Mouse (Mus musculus): ENCODE results near the gene Sv2a.
"Not testable (repeated sequence)": the region's sequence is repeated elsewhere in the genome, so short reads cannot be mapped to it uniquely, and the experiment has no call there.

Sv2a gene

DNA sequence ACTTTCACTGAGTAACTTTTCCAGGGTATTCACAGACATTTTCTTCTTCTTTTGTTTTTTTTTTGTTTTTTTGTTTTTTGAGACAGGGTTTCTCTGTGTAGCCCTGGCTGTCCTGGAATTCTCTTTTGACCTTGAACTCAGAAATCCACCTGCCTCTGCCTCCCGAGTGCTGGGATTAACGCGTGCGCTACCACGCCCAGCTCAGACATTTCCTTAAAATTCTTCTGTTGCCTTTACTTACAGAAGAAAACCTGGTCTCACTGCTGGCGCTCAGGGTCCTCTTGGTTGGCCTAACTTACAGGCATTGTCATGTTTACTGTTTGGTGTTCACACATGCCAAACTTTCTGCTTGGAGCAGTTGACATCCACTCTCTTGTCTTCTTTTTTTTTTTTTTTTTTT is 5.7 kb upstream of the Sv2a start:
- DNase-seq = no peak

DNA sequence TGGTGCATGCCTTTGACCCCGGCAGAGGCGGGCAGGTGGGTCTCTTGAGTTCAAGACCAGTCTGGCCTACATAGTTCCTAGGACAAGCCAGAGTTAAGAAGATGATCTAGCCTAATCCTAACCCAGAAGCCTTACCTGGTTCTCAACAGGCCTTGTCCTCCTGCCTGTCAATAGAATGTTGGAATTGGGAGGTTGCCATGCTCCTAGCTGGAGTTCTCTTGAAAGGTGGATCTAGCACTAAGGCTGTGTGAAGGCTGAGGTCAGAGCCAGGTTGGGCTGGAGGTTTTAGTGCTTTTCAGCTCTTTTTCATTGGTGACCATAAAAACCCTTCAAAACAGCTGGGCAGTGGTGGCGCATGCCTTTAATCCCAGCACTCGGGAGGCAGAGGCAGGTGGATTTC is 2.5 kb upstream of the Sv2a start:
- no peak for DNase-seq

DNA sequence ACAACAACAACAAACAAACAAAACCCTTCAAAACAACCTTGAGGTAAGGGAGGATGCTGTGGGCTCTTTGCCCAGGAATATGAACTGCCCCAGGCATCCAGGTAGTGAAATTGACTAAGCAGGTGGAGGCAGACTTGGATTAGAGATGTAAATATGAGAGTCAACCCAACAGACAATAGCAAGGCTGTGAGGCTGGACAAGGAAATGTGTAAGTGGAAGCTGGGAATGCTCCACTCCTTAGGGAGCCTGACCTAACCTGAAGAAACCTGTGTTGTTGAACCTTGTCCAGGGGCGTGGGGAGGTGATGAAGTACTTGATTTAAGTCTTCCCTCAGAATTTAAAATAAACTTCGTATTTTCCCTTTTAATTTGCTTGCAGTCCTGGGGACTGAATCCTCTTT is 2.0 kb upstream of the Sv2a start:
- DNase-seq = no peak

DNA sequence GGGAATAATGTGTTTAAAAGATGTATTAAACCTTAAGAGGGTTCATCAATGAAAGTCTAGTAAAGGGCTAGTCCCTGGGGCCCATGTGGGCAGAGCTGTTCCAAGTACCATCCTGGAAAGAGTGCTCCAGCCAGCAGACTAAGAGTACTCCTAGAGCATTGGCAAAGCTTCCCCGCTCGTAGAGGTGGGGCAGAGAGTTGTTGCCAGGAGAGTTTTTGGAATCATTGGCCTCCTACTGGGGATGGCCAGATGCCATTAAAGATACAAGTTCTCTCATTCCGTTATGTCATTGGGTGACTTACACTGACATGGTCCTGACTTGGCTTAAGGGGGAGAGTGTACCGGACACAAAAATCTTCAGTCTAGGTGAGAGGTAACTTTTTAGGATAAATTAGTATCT is 1.4 kb upstream of the Sv2a start:
- DNase-seq = no peak

DNA sequence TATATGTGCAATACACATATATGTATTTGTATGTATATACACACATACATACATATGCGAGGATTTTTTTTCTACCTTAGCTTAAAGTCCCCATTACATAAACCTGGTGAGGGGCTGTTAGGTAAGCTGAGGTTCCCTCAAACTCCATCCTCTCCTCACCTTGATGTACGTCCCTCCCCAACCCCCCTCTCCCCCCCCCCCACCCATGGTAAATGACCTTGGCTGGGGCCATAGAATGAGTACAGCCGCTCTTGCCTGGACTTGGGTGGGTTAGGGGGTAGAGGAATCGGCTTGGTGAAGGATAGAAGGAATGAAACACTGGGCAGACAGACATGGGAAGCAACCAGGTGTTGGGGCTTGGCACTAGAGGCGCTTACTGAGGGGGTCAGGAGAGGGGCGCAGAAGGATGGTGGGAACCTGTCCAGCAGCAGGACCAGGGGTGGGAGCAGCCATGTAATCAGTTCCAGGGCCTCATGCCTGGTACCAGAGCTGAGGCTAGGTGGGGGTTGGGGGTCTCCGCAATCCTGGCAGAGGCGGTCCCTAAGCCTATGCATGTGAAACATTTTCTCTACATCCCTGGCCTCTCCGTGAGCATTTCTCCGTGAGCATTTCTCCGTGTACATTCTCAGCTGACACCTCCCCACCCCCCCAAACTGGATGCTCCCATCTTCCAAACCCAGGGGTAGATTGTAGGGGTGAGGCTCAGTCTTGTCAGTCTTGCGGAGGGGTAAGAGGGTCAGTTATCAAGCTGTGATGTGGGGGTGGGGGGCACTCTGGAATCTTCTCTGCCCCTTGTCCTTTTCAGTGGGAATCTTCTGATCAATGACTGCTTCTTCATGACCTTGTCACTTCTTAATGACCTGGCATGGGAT is 795 bp downstream of the Sv2a start:
- peak; percentile 49 for DNase-seq

DNA sequence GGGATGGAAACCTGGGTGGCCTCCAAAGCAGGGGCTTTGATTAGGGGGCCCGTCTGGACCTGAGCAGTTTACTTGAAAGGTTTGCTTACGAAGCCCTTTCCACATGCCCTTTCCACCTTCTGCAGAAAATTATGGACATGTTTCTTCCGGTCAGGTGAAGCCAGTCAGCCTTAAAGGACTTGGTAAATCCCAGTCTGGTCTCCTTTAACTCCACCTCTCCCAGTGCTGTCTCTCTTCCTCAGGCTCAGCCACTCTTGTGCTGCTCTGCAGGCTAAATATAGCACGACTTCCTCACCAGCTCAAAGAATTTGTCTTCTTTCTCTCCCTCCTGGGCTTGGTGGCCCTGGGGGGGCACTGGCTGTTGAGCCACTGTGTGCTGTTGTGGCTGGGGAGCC is 1.4 kb downstream of the Sv2a start:
- peak; percentile 61 for DNase-seq

DNA sequence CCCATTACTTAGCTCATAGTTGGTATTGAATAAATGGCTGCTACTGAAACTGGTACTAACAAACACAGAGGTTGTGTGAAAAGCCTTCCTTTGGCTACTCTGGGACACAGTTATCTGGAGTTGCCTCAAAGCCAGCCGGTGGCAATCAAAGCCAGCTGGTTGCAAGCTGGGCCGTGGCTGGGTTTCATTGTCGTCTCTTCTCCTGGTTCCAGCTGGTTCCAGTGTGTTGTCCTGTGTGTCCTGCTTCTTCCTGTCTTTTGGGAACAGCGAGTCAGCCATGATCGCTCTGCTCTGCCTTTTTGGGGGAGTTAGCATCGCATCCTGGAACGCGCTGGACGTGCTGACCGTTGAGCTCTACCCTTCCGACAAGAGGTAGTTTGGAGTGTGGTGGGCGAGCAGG is 12.0 kb downstream of the Sv2a start:
- no peak for DNase-seq

DNA sequence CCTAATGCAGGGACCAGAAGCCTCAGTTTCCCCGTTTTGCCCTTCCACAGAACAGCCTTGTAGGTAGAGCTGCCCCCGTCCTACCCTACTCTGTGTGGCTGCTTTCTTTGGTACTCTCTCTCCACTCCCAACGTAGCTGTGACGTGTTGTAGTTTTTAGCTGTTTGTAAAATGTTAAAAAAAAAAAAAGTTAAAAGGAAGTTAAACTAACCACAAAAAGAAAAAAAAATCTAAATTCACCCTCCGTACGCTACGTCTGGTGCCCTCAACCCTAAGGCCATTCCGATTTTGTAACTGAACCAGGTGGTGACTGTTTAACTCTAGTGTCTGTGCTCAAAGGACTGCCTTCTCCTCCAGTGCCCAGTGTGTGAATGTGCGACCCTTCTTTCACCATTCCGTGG is 14.0 kb downstream of the Sv2a start:
- DNase-seq = no peak

DNA sequence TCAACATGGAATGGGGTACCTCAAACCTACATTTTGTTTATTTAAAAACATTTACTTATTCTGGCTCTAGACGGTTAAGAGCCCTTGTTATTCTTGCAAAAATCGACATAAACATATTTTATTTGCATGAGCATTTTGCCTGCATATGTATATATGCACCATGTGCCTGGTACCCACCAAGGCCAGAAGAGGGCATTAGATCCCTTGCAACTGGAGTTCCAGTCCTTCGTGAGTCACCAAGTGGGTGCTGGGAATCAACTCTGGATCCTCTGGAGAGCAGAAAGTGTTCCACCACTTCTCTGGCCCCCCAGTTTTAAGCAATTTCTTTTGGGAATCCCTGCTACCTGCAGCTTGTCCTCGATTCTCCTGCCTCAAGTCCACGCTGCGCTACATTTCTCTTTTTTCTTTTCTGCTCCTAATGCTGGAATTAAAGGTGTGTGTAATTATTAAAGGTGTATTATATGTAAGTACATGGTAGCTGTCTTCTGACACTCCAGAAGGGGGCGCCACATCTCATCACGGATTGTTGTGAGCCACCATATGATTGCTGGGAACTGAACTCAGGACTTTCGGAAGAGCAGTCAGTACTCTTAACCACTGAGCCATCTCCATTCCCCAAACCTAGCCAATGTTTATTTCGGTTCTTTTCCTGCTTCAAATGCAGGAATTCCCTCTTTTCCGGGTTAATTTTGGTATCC is 14.8 kb downstream of the Sv2a start:
- DNase-seq = no peak

DNA sequence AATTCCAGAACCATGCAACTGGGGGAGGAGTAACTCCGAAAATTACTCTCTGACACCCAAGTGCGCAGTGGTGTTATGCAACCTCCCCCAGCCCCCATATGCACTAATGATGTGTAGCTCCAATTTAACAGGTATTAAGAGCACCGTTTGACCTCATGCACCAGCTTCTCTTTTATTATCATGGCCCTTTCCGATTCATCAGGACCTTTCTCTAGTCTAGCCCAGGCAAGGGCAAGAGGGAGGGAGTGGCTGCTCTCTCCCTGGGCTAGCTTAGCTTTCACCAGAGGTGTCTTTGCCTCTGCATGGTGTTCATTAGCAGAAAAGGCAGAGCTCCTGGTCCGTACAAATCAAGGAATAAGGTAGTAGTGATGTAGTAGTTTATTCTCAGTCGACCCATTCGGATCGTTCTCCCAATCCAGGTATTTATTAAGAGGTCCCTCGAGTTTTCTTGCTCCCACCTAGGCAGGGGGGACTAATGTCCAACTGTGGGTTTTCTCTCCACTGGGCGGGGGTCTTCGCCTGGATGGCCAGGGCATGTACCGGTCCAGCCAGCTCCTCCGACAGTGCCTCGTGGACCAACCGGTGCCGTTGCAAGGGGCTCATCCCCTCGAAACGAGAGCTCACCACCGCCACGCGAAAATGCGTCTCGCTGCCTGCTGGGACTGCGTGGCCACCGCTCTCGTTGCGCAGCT is 15.6 kb downstream of the Sv2a start:
- DNase-seq = no peak

DNA sequence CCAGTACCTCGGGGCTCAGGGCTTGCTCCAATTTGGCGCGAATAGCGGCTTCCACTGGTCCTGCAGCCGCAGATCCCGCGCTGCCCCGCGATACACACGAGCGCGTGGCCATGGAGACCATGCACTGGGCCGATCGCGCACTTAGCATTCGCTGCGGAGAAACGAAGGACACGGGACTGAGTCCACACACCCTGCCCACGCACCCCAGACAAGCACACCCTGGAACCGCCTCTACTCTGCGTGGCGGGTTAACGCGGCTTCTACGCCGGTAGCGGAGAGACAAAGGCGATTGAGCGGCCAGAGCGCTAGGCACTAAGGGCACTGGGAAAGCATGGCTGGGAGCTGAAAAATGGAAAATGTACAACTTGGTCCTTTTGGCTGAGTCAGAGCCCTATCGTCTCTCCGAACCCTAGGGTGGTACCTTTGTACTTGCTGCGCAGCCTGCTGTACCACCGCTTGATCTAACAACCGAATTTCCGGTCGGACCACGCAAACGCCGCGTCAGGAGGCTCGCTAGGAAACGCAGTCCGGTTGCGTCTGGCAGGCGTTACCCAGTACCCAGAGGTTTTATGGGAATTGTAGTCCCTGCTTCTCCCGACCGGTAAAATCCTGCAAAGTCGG is 16.3 kb downstream of the Sv2a start:
- peak; percentile 95 for DNase-seq

DNA sequence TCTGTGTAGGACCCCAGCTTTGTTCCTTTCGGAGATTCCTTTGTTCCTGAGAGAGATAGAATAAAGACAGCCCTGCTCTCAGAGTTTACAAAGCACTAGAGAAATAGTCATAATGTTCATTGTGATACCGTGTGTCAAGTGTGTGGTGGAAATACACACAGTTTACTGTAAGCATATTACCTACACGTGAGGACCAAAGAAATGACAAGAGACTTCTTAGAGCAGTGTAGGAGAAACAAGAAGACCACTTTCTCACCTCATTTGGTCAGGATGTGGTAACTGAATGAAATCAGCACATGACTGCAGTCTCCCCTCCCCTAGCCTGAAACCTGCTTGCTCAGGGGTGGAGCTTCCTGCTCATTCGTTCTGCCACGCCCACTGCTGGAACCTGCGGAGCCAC is 17.2 kb downstream of the Sv2a start:
- no peak for DNase-seq

DNA sequence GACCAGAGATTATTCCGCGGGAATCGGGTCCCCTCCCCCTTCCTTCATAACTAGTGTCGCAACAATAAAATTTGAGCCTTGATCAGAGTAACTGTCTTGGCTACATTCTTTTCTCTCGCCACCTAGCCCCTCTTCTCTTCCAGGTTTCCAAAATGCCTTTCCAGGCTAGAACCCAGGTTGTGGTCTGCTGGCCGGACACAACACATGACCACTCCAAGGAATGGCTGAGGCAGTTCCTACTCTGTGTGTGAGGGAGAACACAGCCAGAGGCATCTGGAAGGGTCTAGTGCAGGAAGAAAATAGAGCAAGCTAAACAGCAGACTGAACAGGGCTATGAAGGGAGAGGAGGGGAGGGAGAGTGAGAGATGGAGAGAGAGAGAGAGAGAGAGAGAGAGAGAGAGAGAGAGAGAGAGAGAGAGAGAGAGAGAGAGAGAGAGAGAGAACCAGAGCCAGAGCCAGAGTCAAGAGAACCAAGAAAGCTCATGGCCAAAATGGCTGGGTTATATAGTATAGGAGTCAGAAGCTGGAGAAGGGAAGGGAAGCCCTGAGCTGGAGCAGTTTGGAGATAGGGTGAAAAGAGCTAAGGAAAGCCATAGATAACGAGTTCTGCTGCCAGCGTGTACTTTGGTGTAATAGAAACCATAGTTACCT is 17.8 kb downstream of the Sv2a start:
- not testable (repeated sequence) for DNase-seq

DNA sequence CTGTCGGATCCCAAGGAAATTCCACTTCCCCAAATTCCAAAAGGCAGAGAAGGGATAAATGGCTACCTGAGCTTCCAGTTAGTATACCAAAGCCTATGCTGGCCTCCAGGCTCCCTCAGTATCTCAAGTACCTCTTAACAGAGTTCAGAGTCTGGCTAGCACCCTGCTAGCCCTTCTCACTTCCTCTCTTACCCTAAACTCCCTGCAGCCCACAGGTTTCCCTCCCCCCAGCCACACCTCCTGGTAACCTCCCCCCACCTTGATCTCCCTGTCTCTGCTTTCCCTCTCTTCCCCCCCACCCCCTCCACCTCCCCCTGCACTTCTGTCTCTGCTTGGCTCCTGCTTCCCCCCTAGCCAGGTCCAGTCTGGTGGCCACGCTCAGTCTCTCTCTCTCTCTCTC is 18.8 kb downstream of the Sv2a start:
- no peak for DNase-seq

DNA sequence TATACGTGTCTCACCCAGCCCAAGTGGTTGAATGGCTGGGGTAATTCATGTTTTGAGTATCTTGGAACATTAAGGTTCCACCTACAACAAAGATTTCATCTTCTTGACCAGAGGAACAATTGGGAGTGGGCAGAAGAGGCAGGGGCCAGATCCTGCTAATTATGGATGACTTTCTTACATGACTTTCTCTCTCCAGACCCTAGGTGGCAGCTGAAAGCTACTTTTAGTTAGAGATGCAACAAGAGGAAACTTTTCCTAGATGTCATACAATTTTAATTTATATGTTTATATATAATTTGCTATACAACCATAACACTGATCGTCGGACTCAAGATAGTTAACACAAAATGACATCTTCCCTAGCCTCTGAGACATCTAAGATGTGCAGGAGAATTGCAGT is 26.9 kb downstream of the Sv2a start:
- no peak for DNase-seq

DNA sequence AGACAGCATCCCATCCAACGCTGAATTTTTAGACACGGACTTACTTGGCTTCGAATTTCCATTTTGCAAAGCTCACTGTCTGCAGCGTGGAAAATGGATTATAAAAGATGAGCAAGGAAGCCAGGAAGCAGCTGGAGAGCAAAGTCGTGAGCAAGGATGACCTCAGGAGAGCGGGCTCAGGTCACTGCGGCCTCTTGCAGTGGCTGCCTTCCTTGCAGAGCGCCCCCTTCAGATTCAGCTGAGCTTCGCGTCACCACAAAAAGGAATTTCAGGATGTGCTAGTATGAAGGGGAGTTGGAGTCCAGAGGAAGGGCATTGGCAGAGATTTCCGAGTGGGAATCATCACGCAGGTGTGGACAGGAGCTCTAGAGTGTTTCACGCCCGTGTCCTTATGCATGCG is 28.3 kb downstream of the Sv2a start:
- no peak for DNase-seq

DNA sequence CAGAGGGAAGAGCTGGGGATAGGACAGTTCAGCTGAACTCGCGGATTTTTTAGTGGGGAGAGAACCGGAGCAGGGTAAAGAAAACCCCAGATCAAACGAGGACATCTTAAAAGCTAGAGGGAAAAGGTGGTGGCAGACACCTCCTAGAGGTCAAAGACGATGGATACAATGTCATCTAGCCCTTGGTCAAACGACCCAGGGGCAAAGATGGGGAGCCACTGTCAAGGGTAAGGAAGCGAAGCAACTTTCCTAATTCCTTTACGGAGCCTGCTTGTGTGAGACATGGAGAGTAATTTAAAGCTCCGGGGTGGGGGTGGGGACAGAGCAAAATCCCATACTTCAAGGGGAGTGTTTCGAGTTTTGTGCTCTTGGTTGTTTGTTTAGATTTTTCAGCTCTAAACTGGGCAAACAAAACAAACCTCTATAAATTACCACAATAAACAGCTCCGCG is 38.3 kb downstream of the Sv2a start:
- DNase-seq = no peak

DNA sequence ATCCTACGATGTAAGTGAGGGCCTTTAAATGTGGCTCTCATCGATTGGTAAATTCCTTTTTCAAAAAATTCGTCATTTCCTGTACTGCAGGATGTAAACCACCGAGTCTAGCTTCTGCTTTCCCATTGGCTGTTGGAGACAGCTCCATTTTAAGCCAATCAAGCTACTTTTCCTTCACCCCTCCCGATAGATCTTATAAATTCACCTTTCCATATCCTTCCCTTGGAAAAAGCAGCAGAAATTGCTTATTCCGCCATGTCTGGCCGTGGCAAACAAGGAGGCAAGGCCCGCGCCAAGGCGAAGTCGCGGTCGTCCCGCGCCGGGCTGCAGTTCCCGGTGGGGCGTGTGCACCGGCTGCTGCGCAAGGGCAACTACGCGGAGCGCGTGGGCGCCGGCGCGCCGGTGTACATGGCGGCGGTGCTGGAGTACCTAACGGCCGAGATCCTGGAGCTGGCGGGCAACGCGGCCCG is 38.7 kb downstream of the Sv2a start, which contains the start of the genes Bola1 and Hist2h2ab:
TSS of gene Bola1 (minus strand) at position 49 of the 470 bp plus-strand sequence.
TSS of gene Hist2h2ab (plus strand) at position 205 of the 470 bp plus-strand sequence.
- peak; percentile 82 for DNase-seq

DNA sequence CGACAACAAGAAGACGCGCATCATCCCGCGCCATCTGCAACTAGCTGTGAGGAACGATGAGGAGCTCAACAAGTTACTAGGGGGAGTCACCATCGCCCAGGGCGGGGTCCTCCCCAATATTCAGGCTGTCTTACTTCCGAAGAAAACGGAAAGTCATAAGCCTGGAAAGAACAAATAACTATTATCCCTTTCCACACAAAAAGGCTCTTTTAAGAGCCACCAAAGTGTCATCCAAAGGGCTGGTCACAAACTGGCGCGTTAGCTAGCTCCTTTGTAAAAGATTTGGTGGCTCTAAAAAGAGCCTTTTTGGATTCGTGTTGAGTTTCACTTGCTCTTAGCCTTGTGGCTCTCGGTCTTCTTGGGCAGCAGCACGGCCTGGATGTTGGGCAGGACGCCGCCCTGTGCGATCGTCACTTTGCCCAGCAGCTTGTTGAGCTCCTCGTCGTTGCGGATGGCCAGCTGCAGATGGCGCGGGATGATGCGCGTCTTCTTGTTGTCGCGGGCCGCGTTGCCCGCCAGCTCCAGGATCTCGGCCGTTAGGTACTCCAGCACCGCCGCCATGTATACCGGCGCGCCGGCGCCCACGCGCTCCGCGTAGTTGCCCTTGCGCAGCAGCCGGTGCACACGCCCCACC is 39.3 kb downstream of the Sv2a start:
- not testable (repeated sequence) for DNase-seq

DNA sequence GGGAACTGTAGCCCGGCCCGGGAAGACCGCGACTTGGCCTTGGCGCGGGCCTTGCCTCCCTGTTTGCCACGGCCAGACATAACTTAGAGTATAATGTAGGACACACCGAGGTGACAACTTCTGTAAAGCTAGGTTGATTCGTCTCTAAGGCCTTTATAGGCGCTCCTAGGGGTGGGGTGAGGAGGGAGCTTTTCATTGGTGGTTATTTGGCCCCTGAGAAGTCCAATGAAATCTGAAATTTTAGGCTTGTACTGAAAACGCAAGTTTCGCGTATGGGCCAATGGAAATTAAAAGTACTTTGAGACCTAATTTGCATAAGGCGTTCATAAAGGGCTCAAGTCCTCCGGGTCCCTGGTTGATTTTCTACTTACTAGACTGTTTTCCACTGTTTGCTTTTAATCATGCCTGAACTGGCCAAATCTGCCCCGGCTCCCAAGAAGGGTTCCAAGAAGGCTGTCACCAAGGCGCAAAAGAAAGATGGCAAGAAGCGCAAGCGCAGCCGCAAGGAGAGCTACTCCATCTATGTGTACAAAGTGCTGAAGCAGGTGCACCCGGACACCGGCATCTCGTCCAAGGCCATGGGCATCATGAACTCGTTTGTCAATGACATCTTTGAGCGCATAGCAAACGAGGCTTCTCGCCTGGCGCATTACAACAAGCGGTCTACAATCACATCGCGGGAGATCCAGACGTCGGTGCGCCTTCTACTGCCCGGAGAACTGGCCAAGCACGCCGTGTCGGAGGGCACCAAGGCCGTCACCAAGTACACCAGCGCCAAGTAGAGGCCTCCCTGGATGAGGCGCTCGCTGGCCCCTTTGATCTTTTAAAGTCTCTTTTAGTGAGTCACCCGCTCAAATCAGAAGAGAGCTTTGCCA is 40.1 kb downstream of the Sv2a start, which contains the start of the genes Hist2h2ac and Hist2h2be:
TSS of gene Hist2h2ac (minus strand) at position 116 of the 875 bp plus-strand sequence.
TSS of gene Hist2h2be (plus strand) at position 355 of the 875 bp plus-strand sequence.
- DNase-seq = peak; percentile 90

DNA sequence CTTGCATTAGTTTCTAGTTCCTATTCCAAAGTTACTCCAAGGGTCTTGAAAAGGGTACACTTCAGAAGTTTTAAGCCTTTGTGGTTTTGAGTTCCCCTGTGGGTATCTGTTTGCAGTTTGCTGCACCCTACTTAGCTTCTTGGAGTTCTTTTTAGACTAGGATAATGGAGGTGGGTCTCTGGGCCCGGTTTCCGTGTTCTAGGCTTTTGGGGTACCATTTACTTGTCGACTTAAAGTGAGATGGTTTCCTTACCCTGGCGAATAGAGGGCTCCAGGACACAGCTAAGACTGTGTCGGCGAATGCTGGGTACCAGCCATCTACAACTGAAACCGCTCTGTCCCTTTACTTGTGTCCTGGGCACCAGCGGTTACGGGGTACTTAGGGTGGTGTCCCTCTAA is 40.7 kb downstream of the Sv2a start:
- no peak for DNase-seq
